Mouse (Mus musculus) olfactory bulb, adult 2 months (tissue): ENCODE measurements around the gene Olig2. TPM values are rescaled to one million over a fixed set of nuclear protein-coding genes. Genes with fewer than 3 reads are reported as not detected.
A peak's percentile ranks its signal among the peaks of the same experiment; 100 is the strongest.

ENCODE experiments used
- H3K27ac ChIP-seq: fragments of 200-500 bp; 2 replicates; pipeline ENCODE4 v1.5.1; 2012; ENCODE audit warnings: low read depth, low read length; ENCODE audit not compliant: insufficient read depth
- H3K4me1 ChIP-seq: fragments of 200-500 bp; 2 replicates; pipeline ENCODE4 v1.6.1; 2012; ENCODE audit warnings: low read length; ENCODE audit not compliant: control insufficient read depth, insufficient read depth
- H3K4me3 ChIP-seq: fragments of 200-500 bp; 2 replicates; pipeline ENCODE4 v1.5.1; 2012; ENCODE audit warnings: mild to moderate bottlenecking, low read depth, low read length, moderate library complexity; ENCODE audit not compliant: insufficient read depth
- CTCF ChIP-seq: fragments of 200-500 bp; IDR thresholded peaks from 2 replicates; pipeline ENCODE4 v1.5.1; 2012; ENCODE audit warnings: low read depth, mild to moderate bottlenecking, low read length, moderate library complexity; ENCODE audit not compliant: insufficient read depth
- POLR2A ChIP-seq: fragments of 200-500 bp; IDR thresholded peaks from 2 replicates; pipeline ENCODE4 v1.6.1; 2012; ENCODE audit warnings: mild to moderate bottlenecking, low read depth, low read length, moderate library complexity; ENCODE audit not compliant: insufficient read depth
- WGBS: fragments of 180-500 bp; shearing (Covaris S2); methylation state at CpG from one replicate; pipeline ENCODE4 v1.1.7; 2018; 5-methylcytosine and 5-hydroxymethylcytosine counted together
- polyA plus RNA-seq: library from polyadenylated mRNA; stranded (reverse); fragments of >200 nt; gene quantifications from 2 replicates; pipeline ENCODE4 v1.2.4, GENCODE M21; 2012; ENCODE audit warnings: low replicate concordance; ENCODE audit not compliant: missing spikeins, insufficient read depth, insufficient read length

The Olig2 gene
- polyA plus RNA-seq, result not detected in 2 replicates

- 2% methylated on average over 53 of the region's 53 CpGs for WGBS
- H3K27ac ChIP-seq, result no peak within 1 kb of the TSS
- TF ChIP-seq CTCF (no peak), POLR2A (no peak)
- peaks cover 24% of the 10 kb centered on the region for H3K4me1 ChIP-seq
- H3K4me3 ChIP-seq, result peak within 1 kb of the TSS; percentile 26
Observed at GRCm38 (mm10) chr16:91225233-91226037, at the start of gene Olig2. Olig2 (plus strand) TSS chr16:91225457.

GRCm38 (mm10) chr16:91175892-91176291 is 49.4 kb upstream of the Olig2 start:
- 31% methylated on average over 8 of the region's 8 CpGs for WGBS
- Histone ChIP-seq H3K4me3 (no peak overlapping the region), H3K27ac (no peak overlapping the region), H3K4me1 (no peaks in the 10 kb centered on the region)
- no peak for TF ChIP-seq CTCF
- no peak for TF ChIP-seq POLR2A

DNA sequence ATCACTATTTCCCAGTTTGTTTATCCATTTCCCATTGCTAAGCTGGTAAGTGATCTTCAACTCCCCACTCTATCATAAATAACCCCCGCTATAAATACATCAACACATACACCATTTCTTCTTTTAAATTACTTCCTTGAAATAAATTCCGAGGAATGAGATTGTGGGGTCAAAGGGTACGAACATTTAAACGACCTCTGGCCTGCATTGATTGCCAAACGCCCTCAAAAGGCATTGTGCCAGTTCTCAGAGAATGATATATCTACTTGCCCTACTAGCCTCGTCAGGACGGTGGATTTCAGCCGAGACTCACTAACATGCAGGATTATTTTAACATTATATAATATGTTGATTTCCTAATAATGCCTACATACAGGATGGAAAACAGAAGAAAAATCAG is 38.2 kb upstream of the Olig2 start:
- H3K4me3 ChIP-seq, result no peak overlapping the region
- TF ChIP-seq POLR2A (no peak), CTCF (no peak)
- 0 out of 2 replicates have a peak, but pooled peaks cover 2% of the 10 kb centered on the region for H3K4me1 ChIP-seq
- no peak overlapping the region for H3K27ac ChIP-seq
- 85% methylated on average over 8 of the region's 8 CpGs for WGBS

- Histone ChIP-seq H3K27ac (no peak overlapping the region), H3K4me1 (0 out of 2 replicates have a peak, but pooled peaks cover 2% of the 10 kb centered on the region), H3K4me3 (no peak overlapping the region)
- WGBS, result 71% methylated on average over 10 of the region's 10 CpGs
- TF ChIP-seq CTCF, result no peak
- TF ChIP-seq POLR2A, result no peak
Observed at GRCm38 (mm10) chr16:91187662-91188061, 37.6 kb upstream of the Olig2 start.

- TF ChIP-seq CTCF (no peak), POLR2A (no peak)
Observed at GRCm38 (mm10) chr16:91188304-91188703, 37.0 kb upstream of the Olig2 start.

DNA sequence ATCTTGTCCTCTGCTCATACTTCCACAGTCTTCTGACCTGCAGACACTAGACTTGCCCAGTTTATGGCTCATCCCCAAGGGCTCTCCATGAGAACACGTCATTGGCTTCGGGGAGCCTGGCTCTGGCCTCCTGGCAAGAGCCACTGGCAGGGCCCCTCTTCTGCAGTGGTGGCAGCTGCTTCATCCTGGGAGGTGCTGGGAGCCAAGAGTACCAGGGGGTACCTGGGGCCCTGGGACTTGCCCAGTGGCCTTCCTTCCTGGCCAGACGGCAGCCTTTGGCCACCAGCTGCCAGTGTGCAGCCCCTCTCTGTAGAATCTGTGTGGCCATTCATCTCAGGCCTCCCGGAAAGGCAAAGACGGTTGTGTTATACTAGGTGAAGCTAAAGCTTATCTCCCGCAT is 34.0 kb upstream of the Olig2 start:
- H3K4me1 ChIP-seq, result 0 out of 2 replicates have a peak, but pooled peaks cover 2% of the 10 kb centered on the region
- H3K4me3 ChIP-seq, result no peak overlapping the region
- TF ChIP-seq POLR2A (no peak), CTCF (no peak)
- H3K27ac ChIP-seq, result no peak overlapping the region
- 63% methylated on average over 6 of the region's 6 CpGs for WGBS

More at GRCm38 (mm10) chr16:91188304-91188703, 37.0 kb upstream of the Olig2 start:
- Histone ChIP-seq H3K27ac (no peak overlapping the region), H3K4me1 (0 out of 2 replicates have a peak, but pooled peaks cover 2% of the 10 kb centered on the region), H3K4me3 (no peak overlapping the region)
- 94% methylated on average over 12 of the region's 12 CpGs for WGBS

- Histone ChIP-seq H3K4me1 (0 out of 2 replicates have a peak, but pooled peaks cover 2% of the 10 kb centered on the region), H3K27ac (no peak overlapping the region), H3K4me3 (no peak overlapping the region)
- TF ChIP-seq CTCF (no peak), POLR2A (no peak)
- WGBS, result 32% methylated on average over 9 of the region's 9 CpGs
Observed at GRCm38 (mm10) chr16:91191663-91192237, 33.5 kb upstream of the Olig2 start.

DNA sequence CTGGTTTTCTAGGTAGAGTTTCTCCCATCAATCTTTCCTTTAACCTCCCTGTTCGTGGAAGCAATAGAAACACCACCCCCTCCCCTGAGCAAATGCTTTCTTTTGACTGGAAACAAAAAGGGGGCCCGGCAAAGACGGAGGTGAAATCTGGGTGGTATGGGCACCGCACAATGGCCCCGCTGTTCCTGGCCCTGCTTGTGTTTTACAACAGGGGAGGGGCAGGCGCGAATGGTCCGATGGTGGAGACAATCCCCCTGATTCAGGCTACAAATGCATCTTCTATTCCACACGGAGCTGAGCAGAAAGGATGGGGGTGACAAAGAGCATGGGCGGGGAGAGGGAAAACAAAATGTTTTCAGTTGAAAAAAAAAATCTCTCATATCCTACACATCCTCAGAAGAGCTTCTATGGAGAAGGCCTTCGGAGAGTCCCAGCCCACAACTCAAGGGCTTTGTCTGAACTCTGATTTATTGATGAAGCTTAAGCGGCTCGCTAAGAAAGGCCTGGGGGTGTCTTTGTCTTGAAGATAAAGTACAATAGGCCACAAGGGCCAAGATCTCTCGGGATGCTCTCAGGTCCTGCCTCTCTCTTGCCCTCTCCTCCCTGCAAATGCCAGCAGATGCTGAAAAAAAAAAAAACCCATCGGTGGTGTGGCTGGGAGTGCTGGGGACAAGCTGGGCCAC is 32.4 kb upstream of the Olig2 start:
- Histone ChIP-seq H3K27ac (no peak overlapping the region), H3K4me3 (no peak overlapping the region), H3K4me1 (0 out of 2 replicates have a peak, but pooled peaks cover 2% of the 10 kb centered on the region)
- 32% methylated on average over 15 of the region's 15 CpGs for WGBS
- TF ChIP-seq CTCF (no peak), POLR2A (no peak)
